Mouse (Mus musculus): ENCODE results near the gene Osm. TPM values are rescaled to one million over a fixed set of nuclear protein-coding genes. Genes with fewer than 3 reads are reported as not detected.

The Osm gene
- total RNA-seq, 2 experiments from 2014 or later: 5.3 to 5.6 TPM

- no peak for ATAC-seq (replicated peaks; ENCODE audit: low FRiP score, low TSS enrichment, poor library complexity, severe bottlenecking)
These were observed 23.1 kb upstream of the Osm start for GRCm38 (mm10) chr11:4213107-4213506.

- ATAC-seq (replicated peaks; ENCODE audit: low FRiP score, low TSS enrichment, poor library complexity, severe bottlenecking): no peak
These were observed 21.6 kb upstream of the Osm start for GRCm38 (mm10) chr11:4214572-4214971.

- ATAC-seq (replicated peaks; ENCODE audit: low FRiP score, low TSS enrichment, poor library complexity, severe bottlenecking): no peak
These were observed 21.2 kb upstream of the Osm start for GRCm38 (mm10) chr11:4215061-4215460.

- no peak for ATAC-seq (replicated peaks; ENCODE audit: low FRiP score, low TSS enrichment, poor library complexity, severe bottlenecking)
These were observed 19.8 kb upstream of the Osm start for GRCm38 (mm10) chr11:4216248-4217000.

- peak; percentile 93 for ATAC-seq (replicated peaks; ENCODE audit: low FRiP score, low TSS enrichment, poor library complexity, severe bottlenecking)
These were observed 18.1 kb upstream of the Osm start, which contains the start of gene Castor1 for GRCm38 (mm10) chr11:4217914-4218629. Gene Castor1 (plus strand): TSS chr11:4218225.

GRCm38 (mm10) chr11:4218637-4219036 lies 17.6 kb upstream of the Osm start:
- no peak for ATAC-seq (replicated peaks; ENCODE audit: low FRiP score, low TSS enrichment, poor library complexity, severe bottlenecking)

GRCm38 (mm10) chr11:4219317-4219751 lies 16.9 kb upstream of the Osm start:
- no peak for ATAC-seq (replicated peaks; ENCODE audit: low FRiP score, low TSS enrichment, poor library complexity, severe bottlenecking)

- ATAC-seq (replicated peaks; ENCODE audit: low FRiP score, low TSS enrichment, poor library complexity, severe bottlenecking): no peak
These were observed 16.3 kb upstream of the Osm start for GRCm38 (mm10) chr11:4219908-4220307.

GRCm38 (mm10) chr11:4220443-4221400 lies 15.5 kb upstream of the Osm start:
- ATAC-seq (replicated peaks; ENCODE audit: low FRiP score, low TSS enrichment, poor library complexity, severe bottlenecking): peak; percentile 41

GRCm38 (mm10) chr11:4222046-4222950 lies 13.9 kb upstream of the Osm start:
- ATAC-seq (replicated peaks; ENCODE audit: low FRiP score, low TSS enrichment, poor library complexity, severe bottlenecking): no peak

- ATAC-seq (replicated peaks; ENCODE audit: low FRiP score, low TSS enrichment, poor library complexity, severe bottlenecking): peak; percentile 45
These were observed 12.6 kb upstream of the Osm start for GRCm38 (mm10) chr11:4223393-4224188.

- ATAC-seq (replicated peaks; ENCODE audit: low FRiP score, low TSS enrichment, poor library complexity, severe bottlenecking): no peak
These were observed 12.0 kb upstream of the Osm start for GRCm38 (mm10) chr11:4224223-4224622.

- peak; percentile 55; the same call in 1 of the 2 replicates for ATAC-seq (replicated peaks; ENCODE audit: low FRiP score, low TSS enrichment, poor library complexity, severe bottlenecking)
These were observed 9.5 kb upstream of the Osm start for GRCm38 (mm10) chr11:4226569-4227325.

GRCm38 (mm10) chr11:4228463-4228862 lies 7.8 kb upstream of the Osm start:
- no peak for ATAC-seq (replicated peaks; ENCODE audit: low FRiP score, low TSS enrichment, poor library complexity, severe bottlenecking)

GRCm38 (mm10) chr11:4229841-4230240 lies 6.4 kb upstream of the Osm start:
- ATAC-seq (replicated peaks; ENCODE audit: low FRiP score, low TSS enrichment, poor library complexity, severe bottlenecking): no peak

GRCm38 (mm10) chr11:4231435-4231834 lies 4.8 kb upstream of the Osm start:
- ATAC-seq (replicated peaks; ENCODE audit: low FRiP score, low TSS enrichment, poor library complexity, severe bottlenecking): no peak

- ATAC-seq (replicated peaks; ENCODE audit: low FRiP score, low TSS enrichment, poor library complexity, severe bottlenecking): no peak
These were observed 3.6 kb upstream of the Osm start for GRCm38 (mm10) chr11:4232644-4233043.

Data from megakaryocyte-erythroid progenitor cell, adult 5-6 weeks (primary cell).